Mouse (Mus musculus) right cerebral cortex, postnatal 36 days (tissue): ENCODE measurements around the gene Adcy3.

ENCODE experiments used
- DNase-seq, 2 experiments: peaks; one replicate each; pipeline ENCODE4 v3.0.0; 2022; ENCODE audit warnings: low spot score in 2 of 2, mixed read lengths in 1 of 2

The Adcy3 gene

DNA sequence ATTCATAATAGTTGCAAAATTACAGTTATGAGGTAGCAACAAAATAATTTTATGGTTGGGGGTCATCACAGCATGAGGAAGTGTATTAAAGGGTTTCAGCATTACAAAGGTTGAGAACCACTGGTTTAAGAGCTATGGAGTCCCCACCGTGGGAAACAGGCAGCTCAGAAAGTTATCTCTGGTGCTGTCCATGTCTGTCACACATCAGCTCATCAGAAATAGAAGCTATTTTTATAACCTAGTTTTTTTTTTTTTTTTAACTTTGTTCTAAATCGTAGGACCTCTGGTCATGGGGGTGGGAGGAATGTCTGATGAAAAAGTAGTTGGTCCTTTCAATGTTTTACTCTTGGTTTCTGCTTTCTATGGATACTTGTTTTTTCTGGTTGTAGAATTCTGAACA is 110.9 kb downstream of the Adcy3 start:
- DNase-seq, result no peak

DNA sequence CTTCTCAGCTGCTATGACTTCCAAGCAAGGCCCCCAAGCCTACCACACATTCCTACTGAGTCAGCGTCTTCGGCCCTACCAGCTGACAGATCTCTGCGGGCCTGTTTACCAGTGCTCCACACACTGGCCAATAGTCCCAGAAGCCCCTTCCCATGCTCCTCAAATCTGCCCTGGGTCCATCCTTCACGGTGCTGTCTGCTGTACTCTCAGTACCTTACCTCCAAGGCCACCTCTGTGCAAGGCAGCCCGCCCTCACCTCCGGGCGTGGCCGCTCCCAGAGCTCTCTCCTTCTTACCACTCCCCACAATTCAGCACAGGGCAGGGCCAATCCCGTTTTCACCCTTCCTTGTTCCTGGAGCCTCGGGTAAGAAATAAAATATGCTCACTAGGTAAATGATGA is 112.8 kb downstream of the Adcy3 start:
- DNase-seq, result no peak

DNA sequence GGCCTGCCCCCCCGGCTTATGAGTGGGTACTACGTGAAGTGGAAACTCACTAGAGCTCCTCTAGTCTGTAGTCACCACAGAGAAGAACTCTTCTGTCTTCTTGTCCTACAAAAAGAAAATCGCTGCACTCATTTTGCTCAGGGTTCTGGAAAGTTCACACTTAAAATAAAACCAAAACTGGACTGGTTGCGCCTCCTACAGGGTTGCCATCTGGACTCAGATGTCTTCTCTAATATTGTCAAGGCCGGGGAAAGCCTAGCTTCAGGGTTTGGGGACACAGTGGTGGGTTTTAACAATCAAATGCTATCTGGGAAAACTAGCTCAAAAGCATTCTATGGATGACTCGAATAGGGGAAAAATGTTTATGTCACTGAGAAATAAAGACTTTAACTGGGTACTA is 116.9 kb downstream of the Adcy3 start:
- no peak for DNase-seq

DNA sequence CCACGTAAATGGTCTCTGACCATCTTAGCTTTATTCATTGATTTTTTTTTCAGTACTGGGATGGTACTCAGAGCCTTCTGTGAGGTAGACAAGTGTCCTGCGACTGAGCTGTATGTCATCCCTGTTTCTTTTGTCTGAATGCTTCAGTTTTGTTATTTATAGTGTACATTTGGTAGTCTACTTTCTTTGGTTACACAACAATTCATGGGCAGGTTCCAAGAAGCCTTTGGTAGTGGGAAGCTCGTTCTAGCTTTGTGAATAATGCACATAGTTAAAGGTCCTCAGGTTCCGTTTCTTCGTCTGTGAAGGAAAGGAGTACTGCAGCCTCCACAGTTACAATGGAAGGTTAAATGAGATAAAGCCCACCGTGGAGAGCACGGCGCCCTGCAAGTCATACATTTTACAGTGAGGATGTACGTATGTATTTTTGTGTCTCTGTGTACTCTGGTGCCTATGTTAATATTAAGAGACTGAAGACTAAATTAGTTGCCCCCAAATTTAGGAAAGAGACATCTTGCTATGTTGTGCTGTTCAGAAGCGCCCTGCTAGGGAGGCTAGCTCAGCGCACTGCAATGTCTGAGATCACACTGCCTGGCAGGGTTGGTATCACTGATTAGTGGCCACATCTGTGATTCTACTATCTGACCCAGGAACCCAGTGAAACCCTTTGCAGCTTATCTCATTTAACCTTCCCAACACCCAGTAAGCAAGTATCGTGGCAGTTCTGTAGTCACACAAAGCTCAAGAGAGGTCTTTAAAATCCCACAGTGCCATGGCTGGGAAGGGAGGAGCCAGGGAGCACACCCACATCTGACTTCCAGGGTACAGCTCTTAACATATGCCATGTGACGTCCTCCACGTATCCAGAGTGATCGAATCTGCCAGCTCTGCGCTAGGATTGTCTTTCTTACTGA is 120.1 kb downstream of the Adcy3 start:
- no peak for DNase-seq
